Mouse (Mus musculus) liver, embryonic 14.5 days (tissue): ENCODE measurements around the gene Mdc1.

ENCODE experiments used
- CTCF ChIP-seq: IDR thresholded peaks from 2 replicates; pipeline ENCODE4 v1.5.1; 2016; ENCODE audit warnings: antibody characterized with exemption, low read depth, control low read depth
- EP300 ChIP-seq: IDR thresholded peaks from 2 replicates; pipeline ENCODE4 v1.6.1; 2016; ENCODE audit warnings: antibody characterized with exemption, low read depth

GRCm38 (mm10) chr17:35848112-35848511, 6.8 kb downstream of the Mdc1 start:
- TF ChIP-seq CTCF (peak; percentile 33), EP300 (no peak)
